Mouse (Mus musculus) liver, adult 2 months (tissue): ENCODE measurements around the gene Fam8a1. TPM values are rescaled to one million over a fixed set of nuclear protein-coding genes. Genes with fewer than 3 reads are reported as not detected.

ENCODE experiments used
- DNase-seq: peaks from one replicate; pipeline ENCODE4 v3.0.0-alpha.2; 2011; ENCODE audit warnings: low read depth, low spot score; ENCODE audit errors: extremely low read depth
- H3K27ac ChIP-seq: fragments of 200-500 bp; replicated peaks from 2 replicates; pipeline ENCODE4 v1.5.1; 2012; ENCODE audit warnings: low read depth, mild to moderate bottlenecking, control low read depth, inconsistent platforms, low read length; ENCODE audit not compliant: insufficient read depth
- H3K27me3 ChIP-seq: fragments of 200-500 bp; 2 replicates; pipeline ENCODE4 v1.6.1; 2012; ENCODE audit warnings: mild to moderate bottlenecking, moderate library complexity, low read length, inconsistent platforms; ENCODE audit not compliant: control insufficient read depth, insufficient read depth
- H3K36me3 ChIP-seq: fragments of 200-500 bp; 2 replicates; pipeline ENCODE4 v1.6.1; 2012; ENCODE audit warnings: low read length, inconsistent platforms; ENCODE audit not compliant: control insufficient read depth, insufficient read depth
- H3K4me1 ChIP-seq: fragments of 200-500 bp; 2 replicates; pipeline ENCODE4 v1.6.1; 2011; ENCODE audit warnings: low read length; ENCODE audit not compliant: control insufficient read depth, insufficient read depth
- H3K4me3 ChIP-seq: fragments of 200-500 bp; 2 replicates; pipeline ENCODE4 v1.5.1; 2011; ENCODE audit warnings: low read depth, mild to moderate bottlenecking, control low read depth, low read length, moderate library complexity; ENCODE audit not compliant: insufficient read depth
- H3K79me2 ChIP-seq: fragments of 200-500 bp; 2 replicates; pipeline ENCODE4 v1.6.1; 2012; ENCODE audit warnings: inconsistent platforms, mild to moderate bottlenecking, low read length, moderate library complexity; ENCODE audit not compliant: control insufficient read depth, insufficient read depth
- H3K9ac ChIP-seq: fragments of 200-500 bp; 2 replicates; pipeline ENCODE4 v1.6.1; 2012; ENCODE audit warnings: low read depth, mild to moderate bottlenecking, control low read depth, inconsistent platforms, low read length
- CTCF ChIP-seq: fragments of 200-500 bp; IDR thresholded peaks from 2 replicates; pipeline ENCODE4 v1.5.1; 2011; ENCODE audit warnings: low read depth, low read length, control low read depth
- POLR2A ChIP-seq: fragments of 200-500 bp; IDR thresholded peaks from 2 replicates; pipeline ENCODE4 v1.6.1; 2011; ENCODE audit warnings: low read length, control low read depth; ENCODE audit not compliant: insufficient read depth; ENCODE audit errors: extremely low read depth
- WGBS: fragments of 180-500 bp; shearing (Covaris S2); methylation state at CpG from one replicate; pipeline ENCODE4 v1.1.7; 2018; 5-methylcytosine and 5-hydroxymethylcytosine counted together
- polyA plus RNA-seq: library from polyadenylated mRNA; depleted of rRNA; stranded (reverse); fragments of >200 nt; gene quantifications from 2 replicates; pipeline ENCODE4 v1.2.3, GENCODE M21; 2012
- total RNA-seq: library from RNA; depleted of rRNA; stranded (reverse); fragments of >200 nt; gene quantifications from 2 replicates; pipeline ENCODE4 v1.2.3, GENCODE M21; 2014

The Fam8a1 gene
- total and polyA plus RNA-seq, 2 experiments, result 16.5 to 38.7 TPM

GRCm38 (mm10) chr13:46715976-46716639 lies 46.8 kb downstream of the Fam8a1 start:
- no peak overlapping the region for H3K27ac ChIP-seq
- peaks cover 30% of the 10 kb centered on the region for H3K36me3 ChIP-seq
- no peaks in the 10 kb centered on the region for H3K27me3 ChIP-seq
- TF ChIP-seq CTCF (no peak), POLR2A (no peak)
- H3K9ac ChIP-seq, result no peak overlapping the region
- peaks cover 11% of the 10 kb centered on the region; the same call in 1 of the 2 replicates for H3K79me2 ChIP-seq
- H3K4me3 ChIP-seq, result no peak overlapping the region
- no peaks in the 10 kb centered on the region for H3K4me1 ChIP-seq
- 75% methylated on average over 3 of the region's 3 CpGs for WGBS
- no peak for DNase-seq

GRCm38 (mm10) chr13:46718893-46719400 lies 49.6 kb downstream of the Fam8a1 start:
- H3K9ac ChIP-seq, result no peak overlapping the region
- H3K4me3 ChIP-seq, result no peak overlapping the region
- H3K4me1 ChIP-seq, result no peaks in the 10 kb centered on the region; the same call in 1 of the 2 replicates
- no peak overlapping the region for H3K27ac ChIP-seq
- DNase-seq, result no peak
- TF ChIP-seq POLR2A, result no peak
- TF ChIP-seq CTCF, result no peak
- WGBS, result 85% methylated on average over 5 of the region's 5 CpGs
- peaks cover 11% of the 10 kb centered on the region; the same call in 1 of the 2 replicates for H3K79me2 ChIP-seq
- no peaks in the 10 kb centered on the region for H3K27me3 ChIP-seq
- peaks cover 13% of the 10 kb centered on the region for H3K36me3 ChIP-seq

GRCm38 (mm10) chr13:46721009-46721408 lies 51.7 kb downstream of the Fam8a1 start:
- TF ChIP-seq CTCF, result no peak
- no peak for TF ChIP-seq POLR2A
- H3K4me1 ChIP-seq, result peaks cover 8% of the 10 kb centered on the region
- peaks cover 20% of the 10 kb centered on the region; the same call in 1 of the 2 replicates for H3K79me2 ChIP-seq
- no peak for DNase-seq
- H3K27me3 ChIP-seq, result no peaks in the 10 kb centered on the region
- no peak overlapping the region for H3K9ac ChIP-seq
- peaks cover 7% of the 10 kb centered on the region; the same call in 1 of the 2 replicates for H3K36me3 ChIP-seq
- no peak overlapping the region for H3K27ac ChIP-seq
- no peak overlapping the region for H3K4me3 ChIP-seq

- Histone ChIP-seq H3K4me1 (peaks cover 11% of the 10 kb centered on the region), H3K27me3 (no peaks in the 10 kb centered on the region), H3K4me3 (no peak overlapping the region), H3K36me3 (no peaks in the 10 kb centered on the region), H3K27ac (no peak overlapping the region), H3K9ac (no peak overlapping the region), H3K79me2 (peaks cover 13% of the 10 kb centered on the region; the same call in 1 of the 2 replicates)
- DNase-seq, result peak; percentile 28
- TF ChIP-seq CTCF, result no peak
- no peak for TF ChIP-seq POLR2A
Observed at GRCm38 (mm10) chr13:46724371-46724770, 55.0 kb downstream of the Fam8a1 start.

- peak overlapping the region; percentile 5; the same call in 1 of the 2 replicates for H3K27ac ChIP-seq
- peaks cover 13% of the 10 kb centered on the region; the same call in 1 of the 2 replicates for H3K79me2 ChIP-seq
- H3K4me3 ChIP-seq, result 0 out of 2 replicates have a peak overlapping the region, but pooled peaks have one; percentile 11
- H3K4me1 ChIP-seq, result peaks cover 11% of the 10 kb centered on the region
- peak; percentile 54 for DNase-seq
- H3K9ac ChIP-seq, result 0 out of 2 replicates have a peak overlapping the region, but pooled peaks have one; percentile 35
- H3K27me3 ChIP-seq, result no peaks in the 10 kb centered on the region
- no peaks in the 10 kb centered on the region for H3K36me3 ChIP-seq
- WGBS, result 11% methylated on average over 2 of the region's 2 CpGs
- no peak for TF ChIP-seq CTCF
Observed at GRCm38 (mm10) chr13:46725227-46725626, 55.9 kb downstream of the Fam8a1 start.

GRCm38 (mm10) chr13:46726288-46727037 lies 57.1 kb downstream of the Fam8a1 start:
- H3K27ac ChIP-seq, result peak overlapping the region; percentile 82
- WGBS, result under 1% methylated on average over 30 of the region's 30 CpGs
- H3K4me3 ChIP-seq, result peak overlapping the region; percentile 95
- DNase-seq, result peak; percentile 58
- no peaks in the 10 kb centered on the region for H3K27me3 ChIP-seq
- peaks cover 11% of the 10 kb centered on the region; the same call in 1 of the 2 replicates for H3K79me2 ChIP-seq
- H3K9ac ChIP-seq, result peak overlapping the region; percentile 65
- TF ChIP-seq POLR2A (no peak), CTCF (no peak)
- H3K4me1 ChIP-seq, result peaks cover 11% of the 10 kb centered on the region
- no peaks in the 10 kb centered on the region for H3K36me3 ChIP-seq
